Mouse (Mus musculus): Measurements from ENCODE around the gene Ccnq. TPM values are rescaled to one million over a fixed set of nuclear protein-coding genes. Genes with fewer than 3 reads are reported as not detected.

Gene Ccnq
- 55.4 and 62.8 TPM in 2 replicates for polyA plus RNA-seq (2012; rRNA removed)

DNA sequence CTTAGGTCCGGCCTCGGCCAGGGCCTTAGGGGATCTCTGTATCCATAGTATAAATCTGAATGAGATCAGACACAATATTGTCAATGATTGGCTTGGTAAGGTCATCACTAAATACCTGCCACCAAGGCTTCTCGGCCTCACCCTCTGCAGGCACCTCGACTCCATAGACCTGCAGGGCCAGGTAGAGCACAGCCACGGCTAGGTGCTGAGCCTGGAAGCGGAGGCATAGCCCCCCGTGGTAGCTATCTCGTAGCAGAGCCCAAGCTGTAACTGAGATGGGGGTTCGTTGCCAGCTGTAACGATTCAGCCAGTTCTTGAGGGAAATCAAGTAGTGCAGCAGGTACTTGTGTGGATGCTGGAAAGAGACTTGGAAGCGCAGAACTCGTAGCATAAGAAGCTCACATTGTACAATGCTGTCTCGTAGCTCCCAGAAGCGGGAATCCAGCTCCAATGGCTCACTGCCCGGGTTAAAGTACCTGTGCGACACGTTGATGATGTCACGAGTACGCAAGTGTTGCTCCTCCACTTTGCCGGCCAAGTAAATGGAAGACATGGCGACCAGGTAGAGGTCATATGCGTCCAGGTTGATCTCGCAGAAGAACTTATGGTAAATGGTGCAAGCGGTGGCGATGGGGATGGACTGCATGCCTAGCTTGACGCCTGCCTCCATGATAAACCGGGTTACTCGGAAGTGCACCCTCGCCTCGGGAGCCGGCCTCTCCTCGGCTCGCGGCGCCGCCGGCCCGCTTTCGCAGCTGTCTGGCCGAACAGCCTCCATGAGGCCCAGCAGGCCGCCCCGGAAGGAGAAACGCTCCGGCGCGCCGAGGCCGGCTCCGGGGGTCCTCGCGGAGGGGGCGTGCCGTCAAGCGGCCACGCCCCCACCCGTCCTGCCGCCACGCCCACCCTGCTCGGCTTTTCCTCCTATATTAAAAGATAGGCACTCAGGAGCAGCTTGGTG, at the start of gene Ccnq:
Ccnq (minus strand) TSS at position 845 of the 958 bp plus-strand sequence.

Other genes starting within 250 kb of the Ccnq start
- 1.8 and 2.2 TPM in 2 replicates for gene Sebox, start 248.3 kb downstream of the Ccnq start, polyA plus RNA-seq (2012; rRNA removed)
- gene Tmem199, start 239.6 kb downstream of the Ccnq start, polyA plus RNA-seq (2012; rRNA removed): 10.1 and 13.4 TPM in 2 replicates
- gene Poldip2, start 239.5 kb downstream of the Ccnq start, polyA plus RNA-seq (2012; rRNA removed): 75.3 and 83.9 TPM in 2 replicates
- 42.6 and 47.1 TPM in 2 replicates for gene Tnfaip1, start 215.4 kb downstream of the Ccnq start, polyA plus RNA-seq (2012; rRNA removed)
- gene Ift20, start 215.4 kb downstream of the Ccnq start, polyA plus RNA-seq (2012; rRNA removed): 115 and 119 TPM in 2 replicates
- 26.2 and 35.9 TPM in 2 replicates for gene Tmem97, start 201.0 kb downstream of the Ccnq start, polyA plus RNA-seq (2012; rRNA removed)
- 25.1 and 46.5 TPM in 2 replicates for gene Nlk, start 54.4 kb downstream of the Ccnq start, polyA plus RNA-seq (2012; rRNA removed)
- 20.2 and 20.3 TPM in 2 replicates for gene Lyrm9, start 74.9 kb upstream of the Ccnq start, polyA plus RNA-seq (2012; rRNA removed)
- 30.9 and 39.2 TPM in 2 replicates for gene Nos2, start 169.1 kb upstream of the Ccnq start, polyA plus RNA-seq (2012; rRNA removed)
- 48.5 and 86.6 TPM in 2 replicates for gene Lgals9, start 233.2 kb upstream of the Ccnq start, polyA plus RNA-seq (2012; rRNA removed)

Measured in ovary, adult 2 months (tissue).